Mouse (Mus musculus): Measurements from ENCODE around the gene Mkrn2os.

Gene Mkrn2os

DNA sequence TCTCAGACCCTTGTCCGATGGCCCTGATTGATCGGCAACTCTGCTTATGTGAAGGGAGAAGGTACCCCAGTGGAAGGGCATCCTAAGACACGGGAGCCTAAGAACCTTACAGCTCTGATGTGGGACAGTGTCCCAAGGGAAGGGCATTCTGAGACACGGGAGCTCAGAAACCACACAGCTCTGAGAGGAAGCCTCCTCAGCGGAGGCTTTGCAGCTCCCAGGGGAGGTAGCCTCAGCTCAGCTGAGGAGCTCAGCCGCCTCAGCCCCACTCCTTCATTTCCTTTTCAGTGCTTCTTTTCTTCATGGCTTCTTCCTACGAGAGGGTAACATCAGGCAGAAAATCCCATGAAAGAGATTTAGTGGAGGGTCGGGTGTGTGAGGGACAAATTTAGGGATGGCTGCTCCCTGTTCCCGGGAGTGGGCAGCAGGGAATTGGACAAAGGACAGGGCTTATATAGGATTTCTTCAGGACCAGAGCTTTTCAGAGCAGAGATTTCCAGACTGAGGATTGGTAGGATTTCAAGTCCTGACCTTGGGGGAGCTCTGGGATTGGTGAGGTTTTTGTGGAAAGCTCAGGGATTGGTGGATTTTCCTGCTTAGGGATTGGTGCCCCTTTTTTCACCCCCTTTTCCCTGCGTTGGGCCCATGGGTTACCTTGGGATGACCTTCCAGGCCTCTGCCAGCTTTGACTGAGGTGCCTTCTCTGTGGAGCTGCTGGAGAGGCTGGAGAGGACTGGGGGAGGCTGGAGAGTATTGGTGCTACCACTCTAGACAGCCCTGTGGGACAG lies 9.9 kb downstream of the Mkrn2os start:
- DNase-seq (ENCODE audit: low spot score in 2 of 2): no peak

DNA sequence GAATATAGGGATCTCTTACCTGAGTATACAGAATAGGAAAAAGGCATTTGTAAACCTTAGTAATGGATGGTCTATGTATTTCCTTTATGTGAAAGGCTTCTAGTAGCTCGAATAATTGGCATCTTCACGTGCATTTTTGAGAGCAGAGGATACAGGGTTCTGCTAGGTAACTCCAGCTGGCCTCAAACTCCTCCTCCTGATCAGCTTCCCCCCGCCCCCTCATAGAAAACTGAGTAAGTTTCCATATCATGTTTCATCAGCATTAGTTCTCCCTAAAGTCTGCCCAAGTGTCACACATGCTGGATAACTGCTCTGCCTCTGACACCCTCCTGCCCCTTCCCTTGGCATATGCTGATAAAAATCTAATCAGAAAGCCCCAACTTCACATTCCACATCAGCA lies 11.6 kb downstream of the Mkrn2os start:
- DNase-seq (ENCODE audit: low spot score in 2 of 2): no peak

DNA sequence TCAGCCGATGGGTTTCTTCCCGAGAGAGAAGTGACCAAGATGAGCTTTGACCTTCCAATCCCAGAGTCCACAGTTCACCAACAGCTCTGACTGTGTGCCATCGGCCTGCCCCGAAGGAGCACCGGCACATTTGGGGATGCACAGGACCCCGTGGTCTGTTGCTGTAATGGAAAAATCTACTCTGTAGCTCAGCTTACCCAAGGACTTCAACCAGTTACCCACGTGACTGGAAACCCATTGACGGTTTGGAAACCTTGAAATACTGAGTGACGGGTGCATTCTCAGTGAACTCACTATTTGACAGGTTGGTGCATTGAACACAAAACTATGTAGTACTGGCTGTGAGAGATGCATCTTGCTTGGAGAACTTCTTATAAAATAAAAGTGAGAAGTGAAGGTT lies 14.4 kb downstream of the Mkrn2os start:
- no peak for DNase-seq (ENCODE audit: low spot score in 2 of 2)

DNA sequence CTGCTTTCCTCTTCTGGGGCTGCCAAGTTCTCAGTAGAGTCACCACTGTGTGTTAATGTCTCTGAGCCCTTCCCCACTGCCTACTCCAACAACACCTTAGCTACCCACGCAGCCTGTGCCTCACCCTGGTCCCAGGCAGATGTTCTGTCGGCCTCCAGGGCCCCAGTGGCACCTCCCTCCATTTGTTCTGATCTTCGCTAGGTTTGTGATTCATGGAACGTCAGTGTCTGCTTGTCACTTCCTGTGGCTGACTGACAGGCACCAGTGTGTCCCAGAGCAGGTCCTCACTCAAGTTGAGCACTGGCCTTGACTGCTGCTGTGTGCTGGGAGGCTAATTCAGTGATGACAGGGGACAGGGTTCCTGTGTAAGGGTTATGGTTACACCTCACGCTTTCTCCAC lies 15.0 kb downstream of the Mkrn2os start:
- no peak for DNase-seq (ENCODE audit: low spot score in 2 of 2)

DNA sequence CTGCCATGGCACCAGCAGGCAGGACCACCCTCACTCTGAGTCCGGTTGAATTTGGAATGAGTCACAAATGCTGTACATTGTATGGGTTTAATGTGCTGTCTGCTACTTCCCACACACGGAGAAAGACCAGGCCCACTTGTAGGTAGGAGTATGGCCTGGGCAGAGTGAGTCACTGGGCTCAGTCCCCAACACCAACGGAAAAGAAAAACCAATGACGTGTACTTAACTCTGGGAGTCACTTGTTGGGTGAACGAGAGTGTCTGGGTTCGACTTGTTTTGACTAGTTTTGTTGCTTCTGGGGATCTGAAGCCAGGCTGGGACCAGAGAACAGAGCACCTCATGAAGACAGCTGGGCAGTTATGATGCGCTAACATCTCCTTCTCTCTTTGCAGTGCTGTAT lies 18.2 kb downstream of the Mkrn2os start:
- DNase-seq (ENCODE audit: low spot score in 2 of 2): no peak

DNA sequence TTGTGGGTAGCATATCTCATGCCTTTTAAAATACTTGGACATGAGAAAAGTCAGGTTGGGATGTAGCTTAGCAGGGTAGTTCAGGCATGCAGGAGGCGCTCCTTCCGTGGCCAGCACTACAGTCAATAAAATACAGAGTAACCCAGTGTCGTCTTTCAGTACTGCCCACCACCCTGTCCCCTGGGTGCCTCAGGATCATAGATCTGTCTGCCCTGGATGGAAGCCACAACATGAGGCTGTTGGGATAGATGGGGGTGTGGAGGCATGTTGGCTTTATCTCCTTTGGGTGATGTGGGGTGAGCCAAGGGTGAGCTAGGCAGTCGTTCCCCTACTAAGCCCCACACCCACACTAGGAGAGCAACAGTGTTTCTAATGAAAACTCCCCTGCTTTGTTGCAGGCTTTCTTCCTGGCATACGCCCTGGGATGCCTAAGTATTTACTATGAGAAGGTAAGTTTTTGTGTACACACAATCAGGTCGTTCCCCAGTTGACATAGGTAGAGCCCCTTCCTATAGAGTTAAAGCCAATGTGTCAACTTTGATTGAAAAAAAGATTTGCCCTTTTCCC lies 26.8 kb downstream of the Mkrn2os start:
- DNase-seq (ENCODE audit: low spot score in 2 of 2): no peak

DNA sequence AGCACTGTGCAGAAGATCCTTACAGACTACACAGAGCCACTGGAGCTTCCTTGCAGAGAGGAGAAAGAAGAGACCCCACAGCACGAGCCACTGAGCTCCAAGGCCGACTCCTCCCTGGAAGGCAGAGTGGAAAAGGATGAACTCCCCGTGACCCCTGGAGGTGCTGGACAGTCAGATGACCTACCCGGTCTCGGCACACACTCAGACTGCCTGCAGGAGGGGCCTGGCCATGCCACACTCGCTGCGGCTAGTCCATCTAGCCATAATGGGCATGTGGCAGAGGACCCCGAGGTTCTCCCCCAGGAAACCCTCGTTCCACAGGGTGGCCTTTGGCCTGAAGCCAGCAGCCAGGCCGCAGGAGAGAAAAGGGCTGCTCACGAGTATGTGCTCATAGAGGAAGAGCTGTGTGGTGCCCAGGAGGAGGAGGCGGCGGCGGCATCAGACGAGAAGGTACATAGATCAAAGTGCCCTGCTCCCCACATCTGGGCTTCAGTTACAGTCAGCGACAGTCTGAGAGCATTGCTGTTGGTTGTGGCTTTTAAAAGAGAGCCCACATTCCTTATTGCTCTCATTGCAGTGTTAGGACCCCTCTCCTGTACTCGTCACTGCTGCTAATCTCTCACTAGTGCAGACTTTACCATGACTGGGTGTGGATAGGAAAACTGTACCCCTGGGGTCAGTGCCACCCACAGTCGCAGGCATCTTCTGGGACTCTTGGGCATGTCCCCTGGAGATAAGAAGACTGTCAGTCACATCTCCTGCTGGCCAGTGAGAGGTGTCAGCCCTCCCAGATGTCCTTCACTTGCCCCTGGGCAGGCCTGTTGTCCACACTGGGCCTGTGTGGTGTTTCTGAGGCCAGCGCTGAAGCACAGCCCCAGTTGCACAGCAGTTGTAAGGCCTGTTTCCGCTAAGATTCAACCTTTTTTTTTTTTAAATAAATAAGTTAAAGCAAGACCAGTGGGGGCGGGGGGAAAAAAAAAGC lies 32.4 kb downstream of the Mkrn2os start:
- DNase-seq (ENCODE audit: low spot score in 2 of 2): peak; percentile 57 to 63

DNA sequence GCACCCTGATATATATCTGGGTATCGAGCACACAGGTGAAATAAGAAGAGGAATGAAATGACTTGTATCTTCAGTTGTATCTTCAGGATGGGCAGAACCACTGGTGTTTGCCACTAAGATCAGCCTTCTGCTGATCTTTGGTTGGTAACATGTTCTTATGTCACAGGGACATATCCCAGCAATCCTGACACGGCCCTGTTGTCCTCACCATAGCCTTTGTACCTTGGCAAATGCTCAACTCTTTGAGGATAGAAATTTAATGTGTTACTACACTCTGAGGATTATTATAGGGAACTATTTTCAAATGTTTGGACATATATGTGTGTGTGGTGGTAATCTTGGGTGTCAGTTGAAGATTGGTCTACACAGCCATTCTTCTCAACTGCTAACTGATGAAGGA lies 34.2 kb downstream of the Mkrn2os start:
- DNase-seq (ENCODE audit: low spot score in 2 of 2): no peak

DNA sequence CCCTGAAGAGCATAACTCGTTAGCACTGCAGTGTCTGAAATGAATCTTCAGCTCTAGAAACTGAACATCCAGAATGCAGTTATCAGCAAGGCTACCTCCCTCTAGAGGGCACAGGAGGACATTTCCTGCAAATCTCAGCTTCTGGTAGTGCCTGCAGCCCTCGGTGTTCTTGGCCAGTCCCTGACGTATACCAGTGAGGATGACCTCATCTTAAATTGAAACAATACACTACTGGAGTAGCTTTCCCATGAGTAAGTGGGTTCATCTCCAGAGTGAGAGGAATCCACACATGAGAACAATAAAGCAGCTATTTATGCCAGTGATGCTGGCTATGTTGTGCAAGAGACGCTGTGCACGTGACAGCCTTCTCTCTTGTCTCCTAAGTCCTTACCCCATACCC lies 36.9 kb downstream of the Mkrn2os start:
- DNase-seq (ENCODE audit: low spot score in 2 of 2): no peak

DNA sequence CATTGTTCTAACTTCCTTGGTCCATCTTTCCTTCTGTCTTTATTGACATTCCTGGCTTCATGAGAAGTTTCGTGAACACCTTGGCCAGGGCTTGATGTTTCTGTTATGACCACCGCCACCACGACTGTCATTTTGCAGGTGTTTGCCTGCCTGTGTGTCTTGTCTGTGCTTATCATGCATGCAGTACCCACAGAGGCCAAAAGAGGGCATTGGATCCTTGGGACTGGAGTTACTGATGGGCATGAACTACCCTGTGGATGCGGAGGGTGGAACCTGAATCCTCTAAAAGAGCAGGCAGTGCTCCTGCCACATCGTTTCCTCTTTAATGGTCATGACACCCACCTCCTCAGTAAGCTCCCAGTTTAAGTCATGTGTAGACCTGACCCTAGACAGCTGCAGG lies 46.1 kb downstream of the Mkrn2os start:
- peak; percentile 37 to 58 for DNase-seq (ENCODE audit: low spot score in 2 of 2)

DNA sequence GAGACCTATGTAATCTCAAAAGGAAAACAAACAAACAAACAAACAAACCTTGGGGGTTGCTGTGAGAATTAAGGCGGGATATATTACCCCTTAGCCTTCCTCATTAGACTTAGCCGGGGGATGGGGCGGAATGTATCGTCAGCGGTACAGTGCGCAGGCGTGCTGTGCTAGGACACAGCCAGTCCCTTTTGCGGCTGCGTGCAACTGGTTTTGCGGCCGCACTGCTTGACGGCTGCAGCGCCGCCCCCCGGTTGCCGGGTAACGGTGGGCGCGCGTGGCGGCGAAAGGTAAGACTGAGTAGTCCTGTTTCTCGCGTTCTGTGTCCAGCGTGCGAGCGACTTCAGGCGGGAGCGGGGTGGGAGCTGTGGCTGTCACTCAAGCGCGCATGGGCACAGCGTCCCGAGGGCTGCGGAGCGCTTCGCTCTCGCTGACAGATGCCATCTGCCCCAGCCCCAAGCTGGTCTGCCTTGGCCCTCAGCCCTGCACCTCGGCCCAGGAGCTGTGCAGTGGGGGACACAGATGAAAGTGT lies 47.9 kb downstream of the Mkrn2os start, which contains the start of gene Tsen2:
Gene Tsen2, plus strand, starts transcription at position 223 of the 529 bp plus-strand sequence.
- DNase-seq (ENCODE audit: low spot score in 2 of 2): peak; percentile 92 to 95

DNA sequence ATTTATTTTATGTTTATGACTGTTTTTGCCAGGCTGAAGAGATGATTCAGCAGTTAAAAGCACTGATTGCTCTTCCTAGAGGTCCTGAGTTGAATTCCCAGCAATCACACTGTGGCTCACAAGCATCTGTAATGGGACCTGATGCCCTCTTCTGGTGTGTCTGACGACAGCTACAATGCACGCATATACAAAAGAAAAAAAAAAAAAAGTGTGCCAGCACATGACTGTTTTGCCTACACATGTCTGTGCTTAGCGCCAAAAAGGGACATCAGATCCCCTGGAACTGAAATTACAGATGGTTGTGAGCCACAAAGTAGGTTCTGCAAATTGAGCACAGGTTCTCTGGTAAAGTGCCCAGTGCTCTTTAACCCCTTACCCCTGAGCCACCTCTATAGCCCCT lies 50.0 kb downstream of the Mkrn2os start:
- no peak for DNase-seq (ENCODE audit: low spot score in 2 of 2)

DNA sequence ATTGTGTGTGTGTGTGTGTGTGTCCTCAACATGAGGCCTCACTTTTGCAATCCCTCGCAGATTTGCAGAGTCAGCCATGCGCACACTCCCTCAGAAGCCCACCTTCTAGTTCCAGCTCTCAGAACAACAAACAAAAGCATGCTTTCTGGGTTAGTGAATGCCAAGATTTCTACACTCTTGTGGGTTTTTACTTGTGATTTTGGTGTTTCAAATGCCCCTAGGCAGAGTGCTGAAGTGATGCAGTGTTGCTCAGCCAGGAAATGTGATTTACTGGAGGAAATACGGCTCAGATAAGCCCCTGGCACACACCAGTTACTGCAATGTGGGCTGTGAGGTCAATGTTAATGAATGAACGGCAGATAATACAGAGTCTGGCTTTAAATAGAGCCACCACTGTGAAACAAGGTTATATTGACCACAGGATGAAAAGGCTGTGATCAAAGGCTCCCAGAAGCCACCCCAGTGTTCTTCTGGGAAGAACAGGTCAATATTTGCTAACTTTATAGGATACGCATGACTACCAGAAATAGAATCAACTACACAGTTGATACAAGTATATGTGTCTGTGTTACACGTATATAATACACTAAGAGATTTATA lies 50.6 kb downstream of the Mkrn2os start:
- no peak for DNase-seq (ENCODE audit: low spot score in 2 of 2)

DNA sequence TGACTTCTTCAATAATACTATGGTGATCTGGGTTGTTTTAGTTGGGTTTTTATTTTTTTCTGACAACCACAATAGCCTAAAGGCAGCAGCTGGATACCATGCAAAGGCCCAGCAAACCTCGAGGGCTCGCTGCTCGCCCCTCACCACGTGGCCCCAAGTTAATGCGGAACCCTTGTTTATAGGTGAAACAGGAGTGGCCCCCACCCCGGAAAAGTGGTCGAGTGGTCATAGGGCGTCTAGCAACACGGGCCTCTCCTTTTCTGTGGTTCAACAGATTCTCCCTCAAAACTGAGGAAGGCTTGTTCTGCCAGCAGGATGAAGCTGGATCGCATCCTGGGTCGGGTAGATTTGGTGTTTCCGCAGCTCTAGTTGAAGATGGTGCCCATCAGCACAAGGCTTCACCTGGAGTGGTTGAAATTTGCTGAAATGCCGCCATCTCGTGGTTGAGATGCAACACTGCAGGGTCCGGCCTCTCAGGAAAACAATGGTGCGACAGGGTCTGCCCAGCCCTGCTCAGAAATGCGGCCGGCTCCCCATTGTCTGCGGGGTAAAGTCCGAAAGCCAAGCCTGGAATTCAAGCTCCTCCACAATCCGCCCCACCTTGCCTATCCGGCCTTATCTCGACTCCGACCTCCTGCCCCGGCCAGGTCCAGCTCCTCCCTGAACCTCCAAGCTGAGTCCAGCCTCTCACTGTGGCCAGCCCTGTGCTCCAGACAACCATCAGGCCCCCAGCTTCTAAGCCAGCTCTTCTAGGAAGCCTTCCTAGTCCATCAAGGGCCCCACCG lies 53.5 kb downstream of the Mkrn2os start:
- DNase-seq (ENCODE audit: low spot score in 2 of 2): peak; percentile 70 to 83

DNA sequence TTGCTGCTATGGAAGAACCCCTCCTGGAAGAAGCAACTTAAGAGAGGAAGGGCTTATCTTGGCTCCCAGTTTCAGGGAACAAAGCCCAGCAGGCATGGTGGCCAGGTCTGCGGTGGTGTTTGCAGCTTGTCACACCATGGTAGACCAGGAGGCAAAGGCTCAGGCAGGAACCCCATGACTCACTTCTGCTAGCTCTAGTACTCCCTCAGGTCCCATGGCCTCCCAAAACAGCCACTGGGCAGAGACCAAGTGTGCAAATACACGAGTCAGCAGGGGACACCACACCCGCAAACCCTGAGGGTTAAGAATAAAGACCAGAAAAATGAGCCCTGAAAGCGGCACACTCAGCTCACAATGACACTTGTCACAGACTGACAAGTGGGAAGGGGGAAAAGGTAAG lies 56.2 kb downstream of the Mkrn2os start:
- no peak for DNase-seq (ENCODE audit: low spot score in 2 of 2)

DNA sequence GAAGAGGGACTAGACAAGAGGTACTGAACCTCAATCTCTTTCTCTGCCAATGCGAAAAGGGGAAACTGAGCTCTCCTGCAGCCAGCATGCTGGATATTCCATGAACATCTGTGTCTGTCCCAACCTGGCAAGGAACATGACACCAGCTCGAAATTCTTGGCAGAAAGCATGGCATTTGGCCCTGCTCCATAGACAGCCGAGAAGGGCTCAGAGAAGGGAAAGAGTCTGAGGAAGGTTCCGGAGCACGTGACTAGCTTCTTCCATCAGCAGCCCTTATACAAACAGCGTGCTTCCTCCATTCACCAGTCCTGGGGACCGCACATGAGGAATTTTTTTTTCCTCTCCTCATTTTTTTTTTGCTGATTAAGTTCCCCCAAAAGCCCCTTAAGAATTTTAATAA lies 57.8 kb downstream of the Mkrn2os start:
- DNase-seq (ENCODE audit: low spot score in 2 of 2): no peak
